Mouse (Mus musculus) heart, adult 2 months (tissue): Measurements from ENCODE around the gene Drosha. TPM values are rescaled to one million over a fixed set of nuclear protein-coding genes. Genes with fewer than 3 reads are reported as not detected.

Experiments
- DNase-seq, 2 experiments: peaks; one replicate each; pipeline ENCODE4 v3.0.0; 2021
- H3K27ac ChIP-seq: fragments of 200-600 bp; 2 replicates; pipeline ENCODE4 v1.8.1; 2022
- H3K27me3 ChIP-seq: fragments of 200-500 bp; 2 replicates; pipeline ENCODE4 v1.6.1; 2012; ENCODE audit warnings: mild to moderate bottlenecking, low read length, inconsistent platforms, mixed read lengths; ENCODE audit not compliant: control insufficient read depth, insufficient read depth
- H3K36me3 ChIP-seq: fragments of 200-500 bp; 2 replicates; pipeline ENCODE4 v1.6.1; 2012; ENCODE audit warnings: low read length, inconsistent platforms; ENCODE audit not compliant: control insufficient read depth, insufficient read depth
- H3K4me1 ChIP-seq: fragments of 200-500 bp; 2 replicates; pipeline ENCODE4 v1.6.1; 2011; ENCODE audit warnings: low read length; ENCODE audit not compliant: control insufficient read depth, insufficient read depth
- H3K4me3 ChIP-seq: fragments of 200-600 bp; 2 replicates; pipeline ENCODE4 v1.8.1; 2022
- H3K79me2 ChIP-seq: fragments of 200-500 bp; replicated peaks from 2 replicates; pipeline ENCODE4 v1.6.1; 2012; ENCODE audit warnings: mild to moderate bottlenecking, inconsistent platforms, low read length, moderate library complexity, mixed read lengths; ENCODE audit not compliant: control insufficient read depth, insufficient read depth
- H3K9ac ChIP-seq: fragments of 200-500 bp; 2 replicates; pipeline ENCODE4 v1.6.1; 2012; ENCODE audit warnings: low read depth, mild to moderate bottlenecking, control low read depth, inconsistent platforms, low read length, mixed read lengths
- CTCF ChIP-seq: fragments of 200-600 bp; IDR thresholded peaks from 2 replicates; pipeline ENCODE4 v1.8.1; 2022; ENCODE audit warnings: antibody characterized with exemption, mild to moderate bottlenecking, moderate library complexity
- EP300 ChIP-seq: fragments of 200-500 bp; IDR thresholded peaks from 2 replicates; pipeline ENCODE4 v1.6.1; 2011; ENCODE audit warnings: low read depth, low read length, control low read depth; ENCODE audit not compliant: insufficient read depth
- POLR2A ChIP-seq: fragments of 200-500 bp; IDR thresholded peaks from 2 replicates; pipeline ENCODE4 v1.6.1; 2011; ENCODE audit warnings: mild to moderate bottlenecking, low read depth, low read length, control low read depth; ENCODE audit not compliant: insufficient read depth
- WGBS: fragments of 180-500 bp; shearing (Covaris S2); methylation state at CpG from one replicate; pipeline ENCODE4 v1.1.7; 2018; 5-methylcytosine and 5-hydroxymethylcytosine counted together
- intact Hi-C: fragments of 180-260 bp; cut with DNase I; formaldehyde crosslinking; loops from one replicate; pipeline ENCODE4 v1.15.1; 2025
- long read RNA-seq: library from polyadenylated mRNA; stranded (forward); transcript quantifications from one replicate; pipeline ENCODE4 v2.0.0, GENCODE M21; 2021
- polyA plus RNA-seq: library from polyadenylated mRNA; depleted of rRNA; stranded (reverse); fragments of >200 nt; gene quantifications from 2 replicates; pipeline ENCODE4 v1.2.3, GENCODE M21; 2012; rRNA removed
- total RNA-seq, 2 experiments: library from RNA; stranded (reverse); gene quantifications; 2 replicates each; pipeline ENCODE4 v1.2.3; 2021

Gene Drosha
- total RNA-seq: 10 to 100 TPM; 37.8 to 43.1 TPM
- 13.4 and 14.9 TPM in 2 replicates for polyA plus RNA-seq
- long read RNA-seq, full-length matches to known transcripts: 10 of 28 reads
- long read RNA-seq, partial matches to known transcripts: 15 of 28 reads
- long read RNA-seq, other reads (novel, unspliced or antisense): 3 of 28 reads

- intact Hi-C loops: loop anchor here (10.0 kb wide), 1 partner anchor 620 kb away; the partner anchor contains the start of gene Mtmr12
- Histone ChIP-seq H3K4me3 (peak within 1 kb of the TSS; percentile 92), H3K27ac (peak within 1 kb of the TSS; percentile 90), H3K36me3 (no peaks in the 10 kb centered on the region), H3K79me2 (0 out of 2 replicates have a peak, but pooled peaks cover 2% of the 10 kb centered on the region), H3K9ac (peak within 1 kb of the TSS; percentile 93), H3K4me1 (peaks cover 1% of the 10 kb centered on the region), H3K27me3 (no peaks in the 10 kb centered on the region)
- TF ChIP-seq POLR2A (peak; percentile 73), CTCF (no peak), EP300 (0 out of 2 replicates have a peak, but pooled peaks have one; percentile 44)
- WGBS: under 1% methylated on average over 67 of the region's 67 CpGs
- peak; percentile 99 for DNase-seq
Measured at GRCm38 (mm10) chr15:12824197-12824952, at the start of gene Drosha, which contains the start of gene 6030458C11Rik. TSS of gene Drosha (plus strand) at chr15:12824815. TSS of gene 6030458C11Rik (minus strand) at chr15:12824649.

GRCm38 (mm10) chr15:12781296-12781695, 43.3 kb upstream of the Drosha start:
- no peaks in the 10 kb centered on the region for H3K27me3 ChIP-seq
- H3K9ac ChIP-seq: no peak overlapping the region
- DNase-seq: no peak
- no peak overlapping the region for H3K27ac ChIP-seq
- WGBS: 82% methylated on average over 6 of the region's 6 CpGs
- TF ChIP-seq CTCF (no peak), POLR2A (no peak), EP300 (no peak)
- intact Hi-C loops: no loop called here
- H3K36me3 ChIP-seq: no peaks in the 10 kb centered on the region
- no peak overlapping the region for H3K4me3 ChIP-seq
- H3K4me1 ChIP-seq: no peaks in the 10 kb centered on the region
- H3K79me2 ChIP-seq: no peaks in the 10 kb centered on the region

GRCm38 (mm10) chr15:12781729-12782326, 42.8 kb upstream of the Drosha start:
- Histone ChIP-seq H3K4me1 (no peaks in the 10 kb centered on the region), H3K27me3 (no peaks in the 10 kb centered on the region), H3K79me2 (no peaks in the 10 kb centered on the region), H3K36me3 (no peaks in the 10 kb centered on the region), H3K9ac (no peak overlapping the region), H3K27ac (no peak overlapping the region), H3K4me3 (no peak overlapping the region)
- intact Hi-C loops: no loop called here
- TF ChIP-seq EP300: no peak
- TF ChIP-seq CTCF: no peak
- TF ChIP-seq POLR2A: no peak
- WGBS: 50% methylated on average over 11 of the region's 16 CpGs
- no peak for DNase-seq

GRCm38 (mm10) chr15:12788536-12788935, 36.1 kb upstream of the Drosha start:
- H3K27me3 ChIP-seq: no peaks in the 10 kb centered on the region
- intact Hi-C loops: no loop called here
- H3K9ac ChIP-seq: no peak overlapping the region
- H3K27ac ChIP-seq: no peak overlapping the region
- DNase-seq: no peak
- 81% methylated on average over 5 of the region's 5 CpGs for WGBS
- no peak overlapping the region for H3K4me3 ChIP-seq
- no peaks in the 10 kb centered on the region for H3K36me3 ChIP-seq
- H3K79me2 ChIP-seq: no peaks in the 10 kb centered on the region
- no peaks in the 10 kb centered on the region for H3K4me1 ChIP-seq
- TF ChIP-seq EP300 (no peak), CTCF (peak; percentile 23; the same call in 1 of the 2 replicates), POLR2A (no peak)

- H3K4me3 ChIP-seq: no peak overlapping the region
- WGBS: 36% methylated on average over 10 of the region's 10 CpGs
- no peak overlapping the region for H3K27ac ChIP-seq
- no peak for DNase-seq
- H3K27me3 ChIP-seq: no peaks in the 10 kb centered on the region
- intact Hi-C loops: no loop called here
- H3K4me1 ChIP-seq: no peaks in the 10 kb centered on the region
- no peak overlapping the region for H3K9ac ChIP-seq
- no peaks in the 10 kb centered on the region for H3K36me3 ChIP-seq
- TF ChIP-seq CTCF: no peak
- TF ChIP-seq POLR2A: no peak
- no peak for TF ChIP-seq EP300
- H3K79me2 ChIP-seq: no peaks in the 10 kb centered on the region
Measured at GRCm38 (mm10) chr15:12789406-12789867, 35.2 kb upstream of the Drosha start.

GRCm38 (mm10) chr15:12794311-12794710, 30.3 kb upstream of the Drosha start:
- Histone ChIP-seq H3K27ac (no peak overlapping the region), H3K4me1 (no peaks in the 10 kb centered on the region), H3K27me3 (no peaks in the 10 kb centered on the region), H3K9ac (no peak overlapping the region), H3K79me2 (no peaks in the 10 kb centered on the region), H3K4me3 (no peak overlapping the region), H3K36me3 (no peaks in the 10 kb centered on the region)
- WGBS: 79% methylated on average over 6 of the region's 6 CpGs
- no peak for TF ChIP-seq CTCF
- no peak for TF ChIP-seq POLR2A
- TF ChIP-seq EP300: no peak
- DNase-seq: no peak
- intact Hi-C loops: loop anchor here (5.0 to 10.0 kb wide), 2 partner anchors 102 to 590 kb away; partner anchors contain the start of gene Mtmr12
